ENCODE assay signal across 8 mouse cellular contexts in genomic region chr1:135280646-135281045, GRCm38 (mm10). TPM values are rescaled to one million over a fixed set of nuclear protein-coding genes. Genes with fewer than 3 reads are reported as not detected.
DNase-seq lines count a peak whose midpoint lies in the region; ATAC-seq and TF ChIP-seq lines count a peak whose summit lies in the region.

No protein-coding gene starts in this region.

- TF ChIP-seq CTCF in heart, adult 2 months (IDR thresholded peaks at IDR 0.05), result no peak
- no peak for TF ChIP-seq CTCF in kidney, postnatal 0 days (IDR thresholded peaks at IDR 0.05; ENCODE audit: low read depth)
- no peak for TF ChIP-seq CTCF in lung, embryonic 14.5 days (IDR thresholded peaks at IDR 0.05; ENCODE audit: low read depth)
- TF ChIP-seq CTCF in testis, adult 2 months (IDR thresholded peaks at IDR 0.05; ENCODE audit: control insufficient read depth, insufficient read depth, insufficient replicate concordance, low read depth, low read length), result no peak

- peaks cover 6% of the 10 kb centered on the region for H3K36me3 ChIP-seq in heart, adult 2 months (ENCODE audit: control insufficient read depth, insufficient read depth, low read length)
- H3K36me3 ChIP-seq in heart, embryonic 11.5 days (ENCODE audit: control insufficient read depth, insufficient read depth, low read length), result peaks cover 13% of the 10 kb centered on the region
- H3K36me3 ChIP-seq in kidney, postnatal 0 days (ENCODE audit: insufficient read depth, low read length), result peaks cover 19% of the 10 kb centered on the region
- H3K36me3 ChIP-seq in lung, embryonic 14.5 days (ENCODE audit: insufficient read depth), result peaks cover 33% of the 10 kb centered on the region
- H3K36me3 ChIP-seq in testis, adult 2 months (ENCODE audit: control insufficient read depth, insufficient read depth, low read length), result no peaks in the 10 kb centered on the region

- no peaks in the 10 kb centered on the region for H3K9me3 ChIP-seq in heart, embryonic 11.5 days (replicated peaks; ENCODE audit: control insufficient read depth, low read length)
- no peaks in the 10 kb centered on the region for H3K9me3 ChIP-seq in kidney, postnatal 0 days (replicated peaks; ENCODE audit: low read length)
- H3K9me3 ChIP-seq in lung, embryonic 14.5 days (ENCODE audit: low read depth, low read length), result no peaks in the 10 kb centered on the region

- intact Hi-C loops in heart, adult 2 months (cut with DNase I), result no loop called here

- no peak for ATAC-seq in heart, embryonic 11.5 days (replicated peaks; ENCODE audit: insufficient number of reproducible peaks, low FRiP score, low TSS enrichment)
- ATAC-seq in kidney, postnatal 0 days (replicated peaks; ENCODE audit: low FRiP score, low read depth), result no peak
- no peak for ATAC-seq in lung, embryonic 14.5 days (ENCODE audit: insufficient read depth)

- no peak overlapping the region for H3K9ac ChIP-seq in heart, adult 2 months (ENCODE audit: low read depth, low read length)
- H3K9ac ChIP-seq in heart, embryonic 11.5 days (ENCODE audit: low read depth, low read length), result no peak overlapping the region
- no peak overlapping the region for H3K9ac ChIP-seq in kidney, postnatal 0 days (ENCODE audit: low read depth, low read length)
- no peak overlapping the region for H3K9ac ChIP-seq in lung, embryonic 14.5 days

- WGBS in heart, adult 2 months, result 46% methylated on average over 9 of the region's 9 CpGs
- 76% methylated on average over 9 of the region's 9 CpGs for WGBS in heart, embryonic 11.5 days (ENCODE audit: insufficient replicate concordance)
- WGBS in kidney, postnatal 0 days, result 69% methylated on average over 9 of the region's 9 CpGs
- WGBS in lung, embryonic 14.5 days, result 58% methylated on average over 9 of the region's 9 CpGs

- H3K4me2 ChIP-seq in heart, embryonic 11.5 days, result no peak overlapping the region
- H3K4me2 ChIP-seq in kidney, postnatal 0 days (ENCODE audit: low read length), result no peak overlapping the region
- no peak overlapping the region for H3K4me2 ChIP-seq in lung, embryonic 14.5 days

- H3K4me1 ChIP-seq in heart, adult 2 months (ENCODE audit: control insufficient read depth, insufficient read depth, low read length), result peaks cover 8% of the 10 kb centered on the region
- H3K4me1 ChIP-seq in heart, embryonic 11.5 days (ENCODE audit: control insufficient read depth, insufficient read depth, low read length), result no peaks in the 10 kb centered on the region
- H3K4me1 ChIP-seq in kidney, postnatal 0 days (replicated peaks; ENCODE audit: insufficient read depth, low read length), result no peaks in the 10 kb centered on the region
- H3K4me1 ChIP-seq in lung, embryonic 14.5 days (ENCODE audit: insufficient read depth), result no peaks in the 10 kb centered on the region
- H3K4me1 ChIP-seq in testis, adult 2 months (ENCODE audit: control insufficient read depth, insufficient read depth, low read length), result peaks cover 14% of the 10 kb centered on the region

- DNase-seq in heart, adult 2 months, result peak; percentile 69 to 83
- DNase-seq in adipocyte (ENCODE audit: low spot score), result peak; percentile 40
- DNase-seq in frontal cortex, adult 2 months (ENCODE audit: extremely low spot score in 1 of 2, low spot score in 1 of 2), result peak; percentile 31 to 66
- DNase-seq in kidney, postnatal 0 days (ENCODE audit: low spot score), result peak; percentile 28
- DNase-seq in lung, embryonic 14.5 days, result peak; percentile 74
- DNase-seq in c-Kit-positive CD71-positive TER-119-positive erythroid progenitor cells, embryonic 14.5 days (ENCODE audit: low spot score), result no peak

- H3K4me3 ChIP-seq in heart, adult 2 months, result no peak overlapping the region
- H3K4me3 ChIP-seq in heart, embryonic 11.5 days (ENCODE audit: low read depth, low read length), result no peak overlapping the region
- H3K4me3 ChIP-seq in kidney, postnatal 0 days (replicated peaks; ENCODE audit: low read depth, low read length), result no peak overlapping the region
- H3K4me3 ChIP-seq in lung, embryonic 14.5 days (ENCODE audit: low read depth, low read length), result no peak overlapping the region
- no peak overlapping the region for H3K4me3 ChIP-seq in testis, adult 2 months (ENCODE audit: control insufficient read depth, low read depth, low read length)

- TF ChIP-seq EP300 in heart, adult 2 months (IDR thresholded peaks at IDR 0.05; ENCODE audit: insufficient read depth, low read depth, low read length), result no peak

- no peaks in the 10 kb centered on the region for H3K79me2 ChIP-seq in heart, adult 2 months (replicated peaks; ENCODE audit: control insufficient read depth, insufficient read depth, low read length)

- TF ChIP-seq POLR2A in heart, adult 2 months (IDR thresholded peaks at IDR 0.05; ENCODE audit: insufficient read depth, low read depth, low read length), result 0 out of 2 replicates have a peak, but pooled peaks have one; percentile 21
- TF ChIP-seq POLR2A in testis, adult 2 months (IDR thresholded peaks at IDR 0.05; ENCODE audit: control insufficient read depth, low read depth, low read length), result 0 out of 2 replicates have a peak, but pooled peaks have one; percentile 28

- H3K27ac ChIP-seq in heart, adult 2 months, result no peak overlapping the region
- H3K27ac ChIP-seq in heart, embryonic 11.5 days (ENCODE audit: low read depth, low read length), result no peak overlapping the region
- no peak overlapping the region for H3K27ac ChIP-seq in kidney, postnatal 0 days
- no peak overlapping the region for H3K27ac ChIP-seq in lung, embryonic 14.5 days (ENCODE audit: low read depth)
- no peak overlapping the region for H3K27ac ChIP-seq in testis, adult 2 months (ENCODE audit: control insufficient read depth, insufficient read depth, low read depth, low read length)

- H3K27me3 ChIP-seq in heart, adult 2 months (ENCODE audit: control insufficient read depth, insufficient read depth, low read length), result no peaks in the 10 kb centered on the region
- no peaks in the 10 kb centered on the region for H3K27me3 ChIP-seq in heart, embryonic 11.5 days (ENCODE audit: control insufficient read depth, insufficient read depth, low read length)
- H3K27me3 ChIP-seq in kidney, postnatal 0 days (ENCODE audit: insufficient read depth, low read length), result no peaks in the 10 kb centered on the region
- H3K27me3 ChIP-seq in lung, embryonic 14.5 days (ENCODE audit: insufficient read depth, low read length), result no peaks in the 10 kb centered on the region
- H3K27me3 ChIP-seq in testis, adult 2 months (ENCODE audit: control insufficient read depth, insufficient read depth, low read length), result peaks cover 2% of the 10 kb centered on the region

RNA-seq across cellular contexts. Expression of gene Rnpep, which starts 3.2 kb away (rescaled TPM):
- total RNA-seq in heart, adult 2 months (2021), result 10 to 100 TPM; 20.0 to 22.6 TPM
- 14.0 and 14.4 TPM in 2 replicates for polyA plus RNA-seq in heart, adult 2 months (2012; rRNA removed)
- 64.4 and 65.2 TPM in 2 replicates for polyA plus RNA-seq in heart, embryonic 11.5 days (2014; fragmentation: Nextera tagmentation; extraction: Ambion mirVana)
- 56.6 and 64.8 TPM in 2 replicates for polyA plus RNA-seq in frontal cortex, adult 2 months (2012; rRNA removed)
- polyA plus RNA-seq in kidney, postnatal 0 days (2015; fragmentation: Nextera tagmentation; extraction: Ambion mirVana), result 56.5 and 62.8 TPM in 2 replicates
- 96.6 and 99.2 TPM in 2 replicates for polyA plus RNA-seq in lung, embryonic 14.5 days (2014; fragmentation: Nextera tagmentation; extraction: Ambion mirVana)
- 15.7 and 16.6 TPM in 2 replicates for polyA plus RNA-seq in testis, adult 2 months (2012; rRNA removed)

RNA-seq across cellular contexts. Expression of gene Elf3, which starts 22.3 kb away (rescaled TPM):
- total RNA-seq in heart, adult 2 months (2021), result not detected
- polyA plus RNA-seq in heart, adult 2 months (2012; rRNA removed), result 2.0 TPM in 1 of 2 replicates, not detected in the other
- 1.0 and 1.3 TPM in 2 replicates for polyA plus RNA-seq in heart, embryonic 11.5 days (2014; fragmentation: Nextera tagmentation; extraction: Ambion mirVana)
- polyA plus RNA-seq in frontal cortex, adult 2 months (2012; rRNA removed), result 0.10 and 0.21 TPM in 2 replicates
- polyA plus RNA-seq in kidney, postnatal 0 days (2015; fragmentation: Nextera tagmentation; extraction: Ambion mirVana), result 36.1 and 39.2 TPM in 2 replicates
- 12.3 and 13.5 TPM in 2 replicates for polyA plus RNA-seq in lung, embryonic 14.5 days (2014; fragmentation: Nextera tagmentation; extraction: Ambion mirVana)
- 1.8 TPM in 1 of 2 replicates, not detected in the other for polyA plus RNA-seq in testis, adult 2 months (2012; rRNA removed)

RNA-seq across cellular contexts. Expression of gene Timm17a, which starts 32.9 kb away (rescaled TPM):
- total RNA-seq in heart, adult 2 months (2021), result 100 to 1,000 TPM; 325 to 370 TPM
- 185 and 239 TPM in 2 replicates for polyA plus RNA-seq in heart, adult 2 months (2012; rRNA removed)
- polyA plus RNA-seq in heart, embryonic 11.5 days (2014; fragmentation: Nextera tagmentation; extraction: Ambion mirVana), result 333 and 344 TPM in 2 replicates
- polyA plus RNA-seq in frontal cortex, adult 2 months (2012; rRNA removed), result 73.1 and 76.2 TPM in 2 replicates
- polyA plus RNA-seq in kidney, postnatal 0 days (2015; fragmentation: Nextera tagmentation; extraction: Ambion mirVana), result 314 and 318 TPM in 2 replicates
- polyA plus RNA-seq in lung, embryonic 14.5 days (2014; fragmentation: Nextera tagmentation; extraction: Ambion mirVana), result 177 and 189 TPM in 2 replicates
- 69.1 and 73.2 TPM in 2 replicates for polyA plus RNA-seq in testis, adult 2 months (2012; rRNA removed)

RNA-seq across cellular contexts. Expression of gene Lmod1, which starts 44.0 kb away (rescaled TPM):
- total RNA-seq in heart, adult 2 months (2021), result 1 to 10 TPM; 3.7 to 4.7 TPM
- polyA plus RNA-seq in heart, adult 2 months (2012; rRNA removed), result 4.8 and 6.4 TPM in 2 replicates
- 1.5 and 2.0 TPM in 2 replicates for polyA plus RNA-seq in heart, embryonic 11.5 days (2014; fragmentation: Nextera tagmentation; extraction: Ambion mirVana)
- 0.44 and 1.1 TPM in 2 replicates for polyA plus RNA-seq in frontal cortex, adult 2 months (2012; rRNA removed)
- 2.1 and 2.9 TPM in 2 replicates for polyA plus RNA-seq in kidney, postnatal 0 days (2015; fragmentation: Nextera tagmentation; extraction: Ambion mirVana)
- 3.1 and 3.8 TPM in 2 replicates for polyA plus RNA-seq in lung, embryonic 14.5 days (2014; fragmentation: Nextera tagmentation; extraction: Ambion mirVana)
- 1.7 and 2.9 TPM in 2 replicates for polyA plus RNA-seq in testis, adult 2 months (2012; rRNA removed)
